Mouse (Mus musculus) liver, postnatal 0 days (tissue): Measurements from ENCODE around the gene Fam180a.
A peak's percentile ranks its signal among the peaks of the same experiment; 100 is the strongest.

Source experiments
- CTCF ChIP-seq: sonication (generic); IDR thresholded peaks from 2 replicates; pipeline ENCODE4 v1.5.1; 2016; ENCODE audit warnings: antibody characterized with exemption, low read depth
- EP300 ChIP-seq: IDR thresholded peaks from 2 replicates; pipeline ENCODE4 v1.6.1; 2016; ENCODE audit warnings: antibody characterized with exemption, low read depth, mild to moderate bottlenecking

DNA sequence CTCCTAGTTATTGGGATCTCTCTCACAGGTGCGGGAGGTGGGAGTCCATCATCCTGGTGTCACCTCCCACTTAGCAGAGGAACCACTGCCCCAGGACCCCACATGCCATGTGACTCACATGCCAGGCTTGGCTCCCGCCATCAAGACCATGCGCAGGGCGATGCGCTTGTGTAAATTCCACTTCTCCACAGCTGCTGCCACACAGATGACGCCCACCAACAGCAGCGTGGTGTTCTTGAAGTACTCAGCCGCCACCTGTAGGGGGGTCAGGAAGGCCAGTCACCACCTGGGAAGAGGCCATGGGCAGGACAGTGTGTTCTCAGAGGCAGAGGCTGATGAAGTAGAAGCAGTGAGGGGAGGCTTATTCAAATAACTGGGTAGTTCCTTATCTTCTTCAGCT is 36.3 kb downstream of the Fam180a start:
- 0 out of 2 replicates have a peak, but pooled peaks have one; percentile 17 for TF ChIP-seq CTCF
- TF ChIP-seq EP300: no peak
